Mouse (Mus musculus): ENCODE measurements around the gene Btn1a1. TPM values are rescaled to one million over a fixed set of nuclear protein-coding genes. Genes with fewer than 3 reads are reported as not detected.

Btn1a1 gene
- polyA plus RNA-seq, 1 experiment from 2014 or later: 2.6 TPM

GRCm38 (mm10) chr13:23483153-23483552, 17.5 kb upstream of the Btn1a1 start:
- Histone ChIP-seq H3K4me1 (replicated peaks) (peaks cover 2% of the 10 kb centered on the region), H3K27me3 (replicated peaks) (peaks cover 8% of the 10 kb centered on the region; the same call in 1 of the 2 replicates), H3K36me3 (no peaks in the 10 kb centered on the region), H3K9ac (no peak overlapping the region), H3K4me3 (no peak overlapping the region), H3K4me2 (no peak overlapping the region), H3K27ac (ENCODE audit: poor library complexity, severe bottlenecking) (no peak overlapping the region), H3K9me3 (replicated peaks) (no peaks in the 10 kb centered on the region)
- WGBS: 78% methylated on average over 2 of the region's 2 CpGs
- ATAC-seq (ENCODE audit: insufficient number of reproducible peaks, low FRiP score): no peak

- Histone ChIP-seq H3K27ac (ENCODE audit: poor library complexity, severe bottlenecking) (no peak overlapping the region), H3K4me1 (replicated peaks) (no peaks in the 10 kb centered on the region), H3K36me3 (no peaks in the 10 kb centered on the region), H3K27me3 (replicated peaks) (no peaks in the 10 kb centered on the region), H3K9ac (no peak overlapping the region), H3K4me2 (no peak overlapping the region), H3K9me3 (replicated peaks) (no peaks in the 10 kb centered on the region), H3K4me3 (no peak overlapping the region)
- no peak for ATAC-seq (ENCODE audit: insufficient number of reproducible peaks, low FRiP score)
- 17% methylated on average over 2 of the region's 2 CpGs for WGBS
These were observed 10.0 kb upstream of the Btn1a1 start for GRCm38 (mm10) chr13:23475658-23476057.

GRCm38 (mm10) chr13:23466911-23467310, 1.2 kb upstream of the Btn1a1 start:
- no peaks in the 10 kb centered on the region for H3K27me3 ChIP-seq (replicated peaks)
- H3K9me3 ChIP-seq (replicated peaks): no peaks in the 10 kb centered on the region
- 2% methylated on average over 9 of the region's 9 CpGs for WGBS
- ATAC-seq (ENCODE audit: insufficient number of reproducible peaks, low FRiP score): peak; percentile 66
- H3K9ac ChIP-seq: no peak overlapping the region
- no peak overlapping the region for H3K4me3 ChIP-seq
- no peak overlapping the region for H3K27ac ChIP-seq (ENCODE audit: poor library complexity, severe bottlenecking)
- H3K36me3 ChIP-seq: no peaks in the 10 kb centered on the region
- H3K4me1 ChIP-seq (replicated peaks): peaks cover 15% of the 10 kb centered on the region
- no peak overlapping the region for H3K4me2 ChIP-seq

GRCm38 (mm10) chr13:23466306-23466705, 605 bp upstream of the Btn1a1 start:
- H3K4me2 ChIP-seq: peak overlapping the region; percentile 92; the same call in 1 of the 2 replicates
- H3K36me3 ChIP-seq: no peaks in the 10 kb centered on the region
- 59% methylated on average over 1 of the region's 1 CpGs for WGBS
- ATAC-seq (ENCODE audit: insufficient number of reproducible peaks, low FRiP score): no peak
- no peak overlapping the region for H3K9ac ChIP-seq
- H3K27ac ChIP-seq (ENCODE audit: poor library complexity, severe bottlenecking): no peak overlapping the region
- peaks cover 15% of the 10 kb centered on the region for H3K4me1 ChIP-seq (replicated peaks)
- H3K9me3 ChIP-seq (replicated peaks): no peaks in the 10 kb centered on the region
- H3K27me3 ChIP-seq (replicated peaks): no peaks in the 10 kb centered on the region
- H3K4me3 ChIP-seq: no peak overlapping the region

GRCm38 (mm10) chr13:23464841-23465366, 797 bp downstream of the Btn1a1 start:
- WGBS: 2% methylated on average over 11 of the region's 11 CpGs
- no peak for ATAC-seq (ENCODE audit: insufficient number of reproducible peaks, low FRiP score)

GRCm38 (mm10) chr13:23464224-23464637, 1.5 kb downstream of the Btn1a1 start:
- H3K36me3 ChIP-seq: no peaks in the 10 kb centered on the region
- peaks cover 18% of the 10 kb centered on the region for H3K4me1 ChIP-seq (replicated peaks)
- H3K4me2 ChIP-seq: peak overlapping the region; percentile 92
- WGBS: under 1% methylated on average over 29 of the region's 29 CpGs
- H3K9ac ChIP-seq: peak overlapping the region; percentile 68
- no peaks in the 10 kb centered on the region for H3K9me3 ChIP-seq (replicated peaks)
- H3K27me3 ChIP-seq (replicated peaks): no peaks in the 10 kb centered on the region
- H3K27ac ChIP-seq (ENCODE audit: poor library complexity, severe bottlenecking): peak overlapping the region; percentile 40
- peak; percentile 71 for ATAC-seq (ENCODE audit: insufficient number of reproducible peaks, low FRiP score)
- peak overlapping the region; percentile 66 for H3K4me3 ChIP-seq

More at GRCm38 (mm10) chr13:23464841-23465366, 797 bp downstream of the Btn1a1 start:
- H3K4me3 ChIP-seq: peak overlapping the region; percentile 66
- H3K4me1 ChIP-seq (replicated peaks): peaks cover 15% of the 10 kb centered on the region
- H3K4me2 ChIP-seq: peak overlapping the region; percentile 92
- H3K9me3 ChIP-seq (replicated peaks): no peaks in the 10 kb centered on the region
- H3K36me3 ChIP-seq: no peaks in the 10 kb centered on the region
- H3K9ac ChIP-seq: peak overlapping the region; percentile 68
- H3K27me3 ChIP-seq (replicated peaks): no peaks in the 10 kb centered on the region
- no peak overlapping the region for H3K27ac ChIP-seq (ENCODE audit: poor library complexity, severe bottlenecking)

- under 1% methylated on average over 21 of the region's 21 CpGs for WGBS
These were observed 2.1 kb downstream of the Btn1a1 start for GRCm38 (mm10) chr13:23463381-23464223.

GRCm38 (mm10) chr13:23462669-23463068, 3.0 kb downstream of the Btn1a1 start:
- no peaks in the 10 kb centered on the region for H3K9me3 ChIP-seq (replicated peaks)
- H3K27ac ChIP-seq (ENCODE audit: poor library complexity, severe bottlenecking): no peak overlapping the region
- ATAC-seq (ENCODE audit: insufficient number of reproducible peaks, low FRiP score): no peak
- H3K4me1 ChIP-seq (replicated peaks): peaks cover 21% of the 10 kb centered on the region
- H3K4me2 ChIP-seq: no peak overlapping the region
- H3K4me3 ChIP-seq: no peak overlapping the region
- H3K36me3 ChIP-seq: no peaks in the 10 kb centered on the region
- H3K9ac ChIP-seq: no peak overlapping the region
- peaks cover 3% of the 10 kb centered on the region; the same call in 1 of the 2 replicates for H3K27me3 ChIP-seq (replicated peaks)

More at GRCm38 (mm10) chr13:23463381-23464223, 2.1 kb downstream of the Btn1a1 start:
- Histone ChIP-seq H3K4me2 (peak overlapping the region; percentile 92), H3K4me1 (replicated peaks) (peaks cover 21% of the 10 kb centered on the region), H3K9ac (peak overlapping the region; percentile 68), H3K27me3 (replicated peaks) (no peaks in the 10 kb centered on the region), H3K4me3 (peak overlapping the region; percentile 66), H3K27ac (ENCODE audit: poor library complexity, severe bottlenecking) (peak overlapping the region; percentile 40; the same call in 1 of the 2 replicates), H3K9me3 (replicated peaks) (no peaks in the 10 kb centered on the region), H3K36me3 (no peaks in the 10 kb centered on the region)
- 0 out of 2 replicates have a peak, but pooled peaks have one; percentile 35 for ATAC-seq (ENCODE audit: insufficient number of reproducible peaks, low FRiP score)

GRCm38 (mm10) chr13:23462063-23462462, 3.6 kb downstream of the Btn1a1 start:
- 79% methylated on average over 4 of the region's 4 CpGs for WGBS
- ATAC-seq (ENCODE audit: insufficient number of reproducible peaks, low FRiP score): no peak
- Histone ChIP-seq H3K9ac (no peak overlapping the region), H3K27ac (ENCODE audit: poor library complexity, severe bottlenecking) (no peak overlapping the region), H3K4me2 (no peak overlapping the region), H3K9me3 (replicated peaks) (no peaks in the 10 kb centered on the region), H3K36me3 (no peaks in the 10 kb centered on the region), H3K4me1 (replicated peaks) (peaks cover 21% of the 10 kb centered on the region), H3K4me3 (no peak overlapping the region), H3K27me3 (replicated peaks) (peaks cover 3% of the 10 kb centered on the region; the same call in 1 of the 2 replicates)

GRCm38 (mm10) chr13:23459264-23459846, 6.3 kb downstream of the Btn1a1 start:
- Histone ChIP-seq H3K27me3 (replicated peaks) (peaks cover 3% of the 10 kb centered on the region; the same call in 1 of the 2 replicates), H3K4me1 (replicated peaks) (peaks cover 6% of the 10 kb centered on the region), H3K27ac (ENCODE audit: poor library complexity, severe bottlenecking) (no peak overlapping the region), H3K9ac (0 out of 2 replicates have a peak overlapping the region, but pooled peaks have one; percentile 36), H3K4me2 (peak overlapping the region; percentile 49), H3K36me3 (no peaks in the 10 kb centered on the region), H3K9me3 (replicated peaks) (no peaks in the 10 kb centered on the region), H3K4me3 (peak overlapping the region; percentile 22; the same call in 1 of the 2 replicates)
- 11% methylated on average over 15 of the region's 15 CpGs for WGBS
- ATAC-seq (ENCODE audit: insufficient number of reproducible peaks, low FRiP score): peak; percentile 49; the same call in 1 of the 2 replicates

GRCm38 (mm10) chr13:23453926-23454325, 11.8 kb downstream of the Btn1a1 start:
- no peaks in the 10 kb centered on the region for H3K36me3 ChIP-seq
- H3K9ac ChIP-seq: peak overlapping the region; percentile 80
- H3K9me3 ChIP-seq (replicated peaks): no peaks in the 10 kb centered on the region
- peak overlapping the region; percentile 81 for H3K4me3 ChIP-seq
- 5% methylated on average over 9 of the region's 9 CpGs for WGBS
- peak overlapping the region; percentile 91 for H3K27ac ChIP-seq (ENCODE audit: poor library complexity, severe bottlenecking)
- peaks cover 3% of the 10 kb centered on the region; the same call in 1 of the 2 replicates for H3K27me3 ChIP-seq (replicated peaks)
- ATAC-seq (ENCODE audit: insufficient number of reproducible peaks, low FRiP score): no peak
- peak overlapping the region; percentile 68 for H3K4me2 ChIP-seq
- H3K4me1 ChIP-seq (replicated peaks): no peaks in the 10 kb centered on the region
